Mouse (Mus musculus): ENCODE measurements at regions not wholly inside any gene's neighbourhood (a gene's known extent, or its start where the extent isn't known, plus 50 kb on each side); places are given as distances from the start of the nearest gene placed in this dataset.

DNA sequence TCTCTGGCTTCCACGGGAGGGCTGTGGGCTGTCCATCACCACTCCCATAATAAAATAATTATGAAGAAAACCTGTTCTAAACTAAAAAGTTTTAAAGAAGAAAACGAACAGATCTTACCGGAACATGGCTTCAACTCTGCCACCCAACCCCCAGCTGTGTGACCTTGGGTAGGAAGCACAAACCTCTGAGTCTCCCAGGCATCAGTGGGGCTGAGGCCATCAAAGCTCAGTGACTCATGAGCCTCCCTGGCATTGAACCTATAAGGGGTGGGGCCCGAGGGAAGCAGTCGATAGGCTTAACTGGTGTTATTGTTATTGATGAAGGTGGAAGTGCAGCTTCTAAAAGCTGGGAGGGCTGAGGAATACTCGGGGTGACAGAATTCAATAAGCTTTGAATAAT is 83.1 kb upstream of the Zc3h12a start:
- peaks cover 5% of the 10 kb centered on the region; the same call in 1 of the 2 replicates for H3K27me3 ChIP-seq (ENCODE audit: control insufficient read depth, insufficient read depth, low read length)
- 75% methylated on average over 6 of the region's 6 CpGs for WGBS
- H3K9me3 ChIP-seq (replicated peaks; ENCODE audit: control insufficient read depth, low read length), result peaks cover under 1% of the 10 kb centered on the region
- H3K4me1 ChIP-seq (ENCODE audit: control insufficient read depth, insufficient read depth, low read length), result no peaks in the 10 kb centered on the region
- no peak overlapping the region for H3K27ac ChIP-seq (ENCODE audit: low read length)
- H3K36me3 ChIP-seq (ENCODE audit: control insufficient read depth, insufficient read depth), result no peaks in the 10 kb centered on the region
- H3K4me3 ChIP-seq (ENCODE audit: low read length), result no peak overlapping the region
- no peak overlapping the region for H3K4me2 ChIP-seq (ENCODE audit: low read depth, low read length)
- H3K9ac ChIP-seq (ENCODE audit: low read length), result no peak overlapping the region
- no peak for ATAC-seq (replicated peaks; ENCODE audit: extremely low read depth, insufficient read depth, low FRiP score)

DNA sequence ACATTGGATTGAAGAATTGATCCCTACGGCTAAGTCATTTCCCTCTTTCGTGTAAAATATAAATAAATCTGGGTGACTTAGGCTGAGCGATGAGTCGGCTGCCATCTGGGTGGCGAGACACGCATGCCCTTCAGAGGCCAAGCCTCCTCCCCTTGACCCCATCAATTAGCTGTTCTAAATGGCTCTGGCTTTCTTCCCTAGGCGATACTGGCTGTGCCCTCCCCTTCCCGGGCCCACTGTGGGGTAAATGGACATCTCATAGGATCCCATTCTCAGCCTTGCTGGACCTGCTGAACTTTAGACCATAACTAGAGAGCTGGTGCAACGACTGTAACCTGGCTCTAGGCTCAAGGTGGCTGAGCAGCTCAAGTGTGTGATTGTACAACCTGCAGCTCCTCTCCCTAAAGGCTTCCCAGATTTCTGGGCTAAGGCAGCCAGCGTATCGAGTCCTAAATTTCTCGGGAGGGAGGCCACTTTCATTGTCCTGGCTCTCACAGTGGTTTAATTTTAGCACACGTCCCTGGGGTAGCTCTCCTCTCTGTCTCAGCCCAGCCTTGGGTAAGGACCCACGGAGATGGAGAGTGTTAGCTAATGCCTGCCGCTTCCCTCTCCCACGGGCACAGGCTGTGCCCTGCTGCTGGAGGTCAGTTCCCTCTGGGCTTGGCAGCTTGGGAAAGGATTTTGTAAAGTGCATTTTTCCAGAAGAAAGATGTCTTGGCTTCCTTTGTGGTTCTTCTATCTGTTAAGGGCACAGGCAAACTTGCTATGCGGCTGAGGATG is 80.7 kb upstream of the Zc3h12a start:
- Histone ChIP-seq H3K4me2 (ENCODE audit: low read depth, low read length) (no peak overlapping the region), H3K9me3 (replicated peaks; ENCODE audit: control insufficient read depth, low read length) (no peaks in the 10 kb centered on the region), H3K4me3 (ENCODE audit: low read length) (no peak overlapping the region), H3K27me3 (ENCODE audit: control insufficient read depth, insufficient read depth, low read length) (peaks cover 5% of the 10 kb centered on the region; the same call in 1 of the 2 replicates), H3K27ac (ENCODE audit: low read length) (no peak overlapping the region), H3K36me3 (ENCODE audit: control insufficient read depth, insufficient read depth) (no peaks in the 10 kb centered on the region), H3K4me1 (ENCODE audit: control insufficient read depth, insufficient read depth, low read length) (no peaks in the 10 kb centered on the region), H3K9ac (ENCODE audit: low read length) (no peak overlapping the region)
- WGBS, result 62% methylated on average over 17 of the region's 17 CpGs
- no peak for ATAC-seq (replicated peaks; ENCODE audit: extremely low read depth, insufficient read depth, low FRiP score)

DNA sequence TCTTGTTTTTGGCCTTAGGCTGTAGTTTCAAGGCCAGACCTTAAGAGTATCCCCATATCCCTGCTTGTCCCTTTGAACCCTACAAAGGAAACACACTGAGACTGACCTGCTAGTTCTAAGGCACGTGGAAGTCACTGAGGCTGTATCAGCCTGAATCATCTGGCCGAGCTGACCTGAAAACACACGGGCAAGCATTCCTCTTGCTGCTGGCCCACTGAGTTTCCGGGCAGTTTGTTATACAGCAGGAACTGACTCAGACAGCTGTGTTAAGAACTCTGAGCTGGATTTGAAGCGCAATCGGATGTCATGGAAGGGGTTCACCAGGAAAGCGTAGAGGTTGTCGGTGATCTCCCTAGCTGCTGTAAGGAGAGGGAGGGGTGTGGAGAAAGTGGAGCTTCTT is 75.9 kb upstream of the Zc3h12a start:
- peaks cover 5% of the 10 kb centered on the region; the same call in 1 of the 2 replicates for H3K27me3 ChIP-seq (ENCODE audit: control insufficient read depth, insufficient read depth, low read length)
- no peak overlapping the region for H3K27ac ChIP-seq (ENCODE audit: low read length)
- no peak overlapping the region for H3K4me3 ChIP-seq (ENCODE audit: low read length)
- no peaks in the 10 kb centered on the region for H3K36me3 ChIP-seq (ENCODE audit: control insufficient read depth, insufficient read depth)
- 71% methylated on average over 8 of the region's 8 CpGs for WGBS
- H3K9me3 ChIP-seq (replicated peaks; ENCODE audit: control insufficient read depth, low read length), result no peaks in the 10 kb centered on the region
- ATAC-seq (replicated peaks; ENCODE audit: extremely low read depth, insufficient read depth, low FRiP score), result no peak
- H3K9ac ChIP-seq (ENCODE audit: low read length), result no peak overlapping the region
- no peak overlapping the region for H3K4me2 ChIP-seq (ENCODE audit: low read depth, low read length)
- no peaks in the 10 kb centered on the region for H3K4me1 ChIP-seq (ENCODE audit: control insufficient read depth, insufficient read depth, low read length)

DNA sequence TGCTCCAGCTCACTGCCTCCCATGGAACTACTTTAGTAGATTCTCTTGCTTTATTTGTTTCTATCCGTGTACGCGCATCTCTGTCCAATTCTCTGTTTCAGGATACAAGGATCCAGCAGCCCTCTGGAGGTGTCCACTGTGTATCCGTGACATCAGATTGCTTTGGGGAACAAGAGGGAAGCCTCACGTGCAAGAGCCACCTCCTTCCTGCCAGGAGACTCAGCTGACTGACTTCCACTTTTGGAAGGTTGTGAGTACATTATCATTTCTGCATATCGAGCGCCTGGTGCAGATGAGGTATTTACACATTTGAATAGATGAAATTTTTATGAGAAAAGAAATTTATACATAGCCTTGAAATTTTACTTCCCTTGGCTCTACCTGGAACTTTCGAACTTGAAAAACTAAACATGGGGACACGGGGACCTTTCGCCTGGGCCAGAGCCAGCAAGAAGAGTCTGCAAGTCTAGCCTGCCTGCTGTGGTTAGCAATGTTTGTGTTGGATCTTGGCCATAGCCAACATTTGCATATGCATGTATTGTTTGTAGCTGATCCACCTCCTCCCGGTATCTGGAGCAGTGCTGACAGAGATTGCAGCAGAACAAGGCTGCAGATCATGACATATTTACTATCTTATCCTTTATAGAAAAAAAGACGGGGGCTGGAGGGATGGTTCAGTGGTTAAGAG is 74.1 kb upstream of the Zc3h12a start:
- no peak overlapping the region for H3K4me3 ChIP-seq (ENCODE audit: low read length)
- peaks cover 7% of the 10 kb centered on the region; the same call in 1 of the 2 replicates for H3K27me3 ChIP-seq (ENCODE audit: control insufficient read depth, insufficient read depth, low read length)
- H3K27ac ChIP-seq (ENCODE audit: low read length), result no peak overlapping the region
- 66% methylated on average over 12 of the region's 12 CpGs for WGBS
- no peaks in the 10 kb centered on the region for H3K4me1 ChIP-seq (ENCODE audit: control insufficient read depth, insufficient read depth, low read length)
- no peaks in the 10 kb centered on the region for H3K36me3 ChIP-seq (ENCODE audit: control insufficient read depth, insufficient read depth)
- no peak for ATAC-seq (replicated peaks; ENCODE audit: extremely low read depth, insufficient read depth, low FRiP score)
- no peak overlapping the region for H3K9ac ChIP-seq (ENCODE audit: low read length)
- H3K9me3 ChIP-seq (replicated peaks; ENCODE audit: control insufficient read depth, low read length), result no peaks in the 10 kb centered on the region
- H3K4me2 ChIP-seq (ENCODE audit: low read depth, low read length), result no peak overlapping the region

DNA sequence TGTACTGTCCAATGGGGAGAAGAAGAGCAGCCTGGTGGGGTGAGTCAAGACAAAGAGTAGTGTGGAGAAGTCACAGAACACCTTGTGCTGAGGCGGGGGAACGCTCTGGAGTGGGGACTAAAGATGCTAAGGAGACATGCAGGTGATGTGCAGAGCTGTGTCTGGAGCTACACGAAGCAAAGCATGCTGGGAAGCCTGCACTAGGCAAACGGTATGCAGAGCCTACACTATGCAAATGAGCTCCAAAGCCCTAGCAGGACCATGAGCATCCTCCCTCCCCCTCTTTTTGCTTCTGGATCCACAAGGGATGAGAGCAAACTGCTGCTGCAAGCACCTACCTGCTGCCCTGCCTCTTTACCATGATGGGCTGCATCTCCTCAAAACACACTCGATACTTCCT is 73.1 kb upstream of the Zc3h12a start:
- 56% methylated on average over 5 of the region's 5 CpGs for WGBS
- H3K9ac ChIP-seq (ENCODE audit: low read length), result no peak overlapping the region
- peaks cover 14% of the 10 kb centered on the region for H3K27me3 ChIP-seq (ENCODE audit: control insufficient read depth, insufficient read depth, low read length)
- H3K4me2 ChIP-seq (ENCODE audit: low read depth, low read length), result no peak overlapping the region
- no peak for ATAC-seq (replicated peaks; ENCODE audit: extremely low read depth, insufficient read depth, low FRiP score)
- no peak overlapping the region for H3K4me3 ChIP-seq (ENCODE audit: low read length)
- H3K36me3 ChIP-seq (ENCODE audit: control insufficient read depth, insufficient read depth), result no peaks in the 10 kb centered on the region
- H3K27ac ChIP-seq (ENCODE audit: low read length), result no peak overlapping the region
- H3K4me1 ChIP-seq (ENCODE audit: control insufficient read depth, insufficient read depth, low read length), result no peaks in the 10 kb centered on the region
- H3K9me3 ChIP-seq (replicated peaks; ENCODE audit: control insufficient read depth, low read length), result no peaks in the 10 kb centered on the region

DNA sequence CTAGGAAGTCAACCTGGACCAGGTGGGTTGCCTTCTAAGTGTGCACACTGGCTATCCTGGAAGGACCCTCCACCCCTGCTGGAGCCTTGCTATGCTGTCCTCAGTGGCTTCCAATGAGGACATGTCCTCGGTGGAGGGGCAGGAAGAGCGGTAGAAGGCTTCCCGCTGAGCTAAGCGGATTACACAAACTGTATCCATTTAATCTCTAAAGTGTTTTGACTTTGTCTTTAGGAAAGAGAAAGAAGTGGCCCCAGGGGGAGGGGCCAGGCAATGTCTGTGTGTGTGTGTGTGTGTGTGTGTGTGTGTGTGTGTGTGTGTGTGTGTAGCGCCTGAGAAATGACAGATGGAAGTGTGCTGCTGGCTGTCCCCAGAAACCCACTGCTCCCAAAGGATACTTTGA is 71.6 kb upstream of the Zc3h12a start:
- no peak overlapping the region for H3K4me3 ChIP-seq (ENCODE audit: low read length)
- peaks cover 25% of the 10 kb centered on the region for H3K27me3 ChIP-seq (ENCODE audit: control insufficient read depth, insufficient read depth, low read length)
- no peak overlapping the region for H3K27ac ChIP-seq (ENCODE audit: low read length)
- H3K9ac ChIP-seq (ENCODE audit: low read length), result no peak overlapping the region
- H3K4me1 ChIP-seq (ENCODE audit: control insufficient read depth, insufficient read depth, low read length), result no peaks in the 10 kb centered on the region
- no peaks in the 10 kb centered on the region for H3K36me3 ChIP-seq (ENCODE audit: control insufficient read depth, insufficient read depth)
- WGBS, result 32% methylated on average over 5 of the region's 5 CpGs
- no peak overlapping the region for H3K4me2 ChIP-seq (ENCODE audit: low read depth, low read length)
- no peak for ATAC-seq (replicated peaks; ENCODE audit: extremely low read depth, insufficient read depth, low FRiP score)
- no peaks in the 10 kb centered on the region for H3K9me3 ChIP-seq (replicated peaks; ENCODE audit: control insufficient read depth, low read length)

DNA sequence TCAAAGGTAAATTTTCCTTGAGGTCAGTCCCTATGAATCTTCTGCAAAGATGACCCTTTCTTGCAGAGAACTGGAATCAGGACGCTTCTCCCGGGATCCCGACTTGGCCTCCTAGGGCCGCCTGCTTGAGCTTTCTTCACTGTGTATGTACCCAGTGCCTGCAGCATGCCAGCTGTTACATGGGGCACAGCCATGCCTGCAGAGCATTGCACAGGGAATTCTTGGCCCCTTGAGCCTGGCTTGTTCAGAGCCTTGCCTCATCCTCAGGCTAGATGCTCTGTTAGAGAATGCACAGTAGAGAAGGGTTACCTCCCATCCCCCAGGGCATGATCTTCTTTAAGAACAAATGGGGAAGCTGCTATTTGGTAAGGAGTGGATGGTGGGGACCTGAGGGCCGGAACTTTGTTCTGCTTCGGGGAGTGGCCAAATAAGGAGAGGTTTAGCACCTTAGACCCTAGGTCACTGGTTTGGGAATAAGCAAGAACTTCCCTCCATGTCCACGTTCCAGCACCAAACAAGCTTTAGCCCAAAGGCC is 68.3 kb upstream of the Zc3h12a start:
- no peaks in the 10 kb centered on the region for H3K9me3 ChIP-seq (replicated peaks; ENCODE audit: control insufficient read depth, low read length)
- 66% methylated on average over 7 of the region's 7 CpGs for WGBS
- no peak overlapping the region for H3K27ac ChIP-seq (ENCODE audit: low read length)
- H3K4me2 ChIP-seq (ENCODE audit: low read depth, low read length), result no peak overlapping the region
- H3K36me3 ChIP-seq (ENCODE audit: control insufficient read depth, insufficient read depth), result no peaks in the 10 kb centered on the region
- no peak overlapping the region for H3K9ac ChIP-seq (ENCODE audit: low read length)
- no peaks in the 10 kb centered on the region for H3K4me1 ChIP-seq (ENCODE audit: control insufficient read depth, insufficient read depth, low read length)
- ATAC-seq (replicated peaks; ENCODE audit: extremely low read depth, insufficient read depth, low FRiP score), result no peak
- H3K27me3 ChIP-seq (ENCODE audit: control insufficient read depth, insufficient read depth, low read length), result peaks cover 28% of the 10 kb centered on the region
- H3K4me3 ChIP-seq (ENCODE audit: low read length), result no peak overlapping the region

DNA sequence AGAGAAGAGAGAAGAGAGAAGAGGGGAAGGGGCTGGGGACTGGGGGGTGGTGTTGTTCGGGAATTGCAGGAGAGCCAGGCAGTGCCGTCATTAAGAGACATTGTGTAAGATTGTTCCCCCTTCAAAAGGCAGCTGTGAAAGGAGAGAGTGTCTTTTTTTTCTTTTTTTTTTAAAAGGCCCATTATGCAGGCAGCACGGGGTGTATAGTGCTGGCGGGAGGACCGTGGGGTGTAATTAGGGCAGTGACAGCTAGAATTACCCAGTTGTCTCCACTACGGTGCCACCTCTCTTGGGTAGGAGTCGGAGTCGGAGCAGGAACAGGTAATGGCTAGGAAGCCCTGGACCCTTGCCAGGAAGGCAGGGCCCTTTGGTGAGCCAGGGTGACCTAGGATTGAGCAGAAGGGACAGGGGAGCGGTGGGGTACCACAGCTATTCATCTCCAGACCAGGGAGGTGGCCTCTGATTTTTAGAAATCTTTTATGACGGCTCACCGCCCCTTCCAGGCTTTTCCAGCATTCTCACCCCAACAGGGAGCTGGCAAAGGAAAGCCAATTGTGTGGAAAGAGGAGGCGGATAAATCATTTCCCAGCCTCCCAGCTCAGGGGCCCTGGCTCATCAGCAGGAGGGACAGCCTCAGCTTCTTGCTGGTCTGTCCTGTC is 67.2 kb upstream of the Zc3h12a start:
- Histone ChIP-seq H3K9ac (ENCODE audit: low read length) (no peak overlapping the region), H3K36me3 (ENCODE audit: control insufficient read depth, insufficient read depth) (no peaks in the 10 kb centered on the region), H3K4me2 (ENCODE audit: low read depth, low read length) (no peak overlapping the region), H3K4me1 (ENCODE audit: control insufficient read depth, insufficient read depth, low read length) (no peaks in the 10 kb centered on the region), H3K27ac (ENCODE audit: low read length) (no peak overlapping the region), H3K9me3 (replicated peaks; ENCODE audit: control insufficient read depth, low read length) (no peaks in the 10 kb centered on the region), H3K4me3 (ENCODE audit: low read length) (no peak overlapping the region), H3K27me3 (ENCODE audit: control insufficient read depth, insufficient read depth, low read length) (peaks cover 28% of the 10 kb centered on the region)
- no peak for ATAC-seq (replicated peaks; ENCODE audit: extremely low read depth, insufficient read depth, low FRiP score)
- 42% methylated on average over 12 of the region's 12 CpGs for WGBS

DNA sequence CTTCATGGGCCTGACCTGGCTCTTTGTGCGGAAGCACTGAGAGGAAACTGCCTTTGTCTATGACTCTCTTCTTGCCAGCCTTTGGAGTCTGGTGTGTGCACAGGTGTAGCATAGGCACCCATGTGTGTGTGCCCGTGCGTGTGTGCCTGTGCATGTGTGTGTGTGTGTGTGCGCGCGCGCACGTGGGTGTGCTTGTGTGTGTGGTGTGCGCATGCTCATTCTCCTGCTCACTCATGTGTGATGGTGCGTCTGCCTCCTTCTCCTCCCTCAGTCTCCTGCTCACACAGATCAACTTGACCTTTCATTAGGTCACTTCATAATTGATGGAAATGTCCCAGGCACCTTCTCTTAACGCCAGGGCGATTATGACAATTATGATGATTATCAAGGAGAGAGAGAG is 66.7 kb upstream of the Zc3h12a start:
- no peak overlapping the region for H3K4me2 ChIP-seq (ENCODE audit: low read depth, low read length)
- no peak for ATAC-seq (replicated peaks; ENCODE audit: extremely low read depth, insufficient read depth, low FRiP score)
- no peak overlapping the region for H3K9ac ChIP-seq (ENCODE audit: low read length)
- H3K27ac ChIP-seq (ENCODE audit: low read length), result no peak overlapping the region
- WGBS, result 81% methylated on average over 12 of the region's 12 CpGs
- H3K27me3 ChIP-seq (ENCODE audit: control insufficient read depth, insufficient read depth, low read length), result peaks cover 28% of the 10 kb centered on the region
- H3K4me1 ChIP-seq (ENCODE audit: control insufficient read depth, insufficient read depth, low read length), result no peaks in the 10 kb centered on the region
- H3K9me3 ChIP-seq (replicated peaks; ENCODE audit: control insufficient read depth, low read length), result no peaks in the 10 kb centered on the region
- no peaks in the 10 kb centered on the region for H3K36me3 ChIP-seq (ENCODE audit: control insufficient read depth, insufficient read depth)
- H3K4me3 ChIP-seq (ENCODE audit: low read length), result no peak overlapping the region
